Mouse (Mus musculus) midbrain, embryonic 12.5 days (tissue): ENCODE results near the gene Psmb6. TPM values are rescaled to one million over a fixed set of nuclear protein-coding genes. Genes with fewer than 3 reads are reported as not detected.
"Not testable (repeated sequence)": the region's sequence is repeated elsewhere in the genome, so short reads cannot be mapped to it uniquely, and the experiment has no call there.

Experiments used
- ATAC-seq: fragments of 200-750 bp; cut with Nextera tagmentation; 2 replicates; pipeline ENCODE4 v1.8.0; 2017; ENCODE audit warnings: low read depth, moderate TSS enrichment, moderate library complexity; ENCODE audit not compliant: low FRiP score
- H3K27ac ChIP-seq: fragments of 300-500 bp; sonication (generic); replicated peaks from 2 replicates; pipeline ENCODE4 v1.5.1; 2016; ENCODE audit warnings: mild to moderate bottlenecking
- H3K27me3 ChIP-seq: fragments of 300-500 bp; sonication (generic); 2 replicates; pipeline ENCODE4 v1.6.1; 2016; ENCODE audit warnings: mild to moderate bottlenecking
- H3K36me3 ChIP-seq: fragments of 300-500 bp; sonication (generic); 2 replicates; pipeline ENCODE4 v1.6.1; 2016
- H3K4me1 ChIP-seq: fragments of 300-500 bp; sonication (generic); 2 replicates; pipeline ENCODE4 v1.6.1; 2016
- H3K4me2 ChIP-seq: fragments of 300-500 bp; sonication (generic); replicated peaks from 2 replicates; pipeline ENCODE4 v1.6.1; 2016; ENCODE audit warnings: mild to moderate bottlenecking, moderate library complexity
- H3K4me3 ChIP-seq: fragments of 300-500 bp; sonication (generic); 2 replicates; pipeline ENCODE4 v1.5.1; 2016; ENCODE audit warnings: mild to moderate bottlenecking
- H3K9ac ChIP-seq: fragments of 300-500 bp; sonication (generic); replicated peaks from 2 replicates; pipeline ENCODE4 v1.6.1; 2016; ENCODE audit warnings: mild to moderate bottlenecking, moderate library complexity
- H3K9me3 ChIP-seq: fragments of 300-500 bp; sonication (generic); 2 replicates; pipeline ENCODE4 v1.6.1; 2016; ENCODE audit warnings: mild to moderate bottlenecking
- WGBS: fragments of 180-500 bp; shearing (Covaris S2); methylation state at CpG from one replicate; pipeline ENCODE4 v1.1.7; 2016; 5-methylcytosine and 5-hydroxymethylcytosine counted together
- polyA plus RNA-seq: library from polyadenylated mRNA; unstranded; fragments of >200 nt; fragmentation: Nextera tagmentation; extraction: Ambion mirVana; gene quantifications from 2 replicates; pipeline ENCODE4 v1.2.1, GENCODE M21; 2016

The Psmb6 gene
- polyA plus RNA-seq, 1 experiment from 2014 or later, result 783 TPM

GRCm38 (mm10) chr11:70509753-70510564 is 15.2 kb upstream of the Psmb6 start:
- H3K36me3 ChIP-seq, result no peaks in the 10 kb centered on the region
- no peak overlapping the region for H3K27ac ChIP-seq
- peaks cover 6% of the 10 kb centered on the region for H3K4me1 ChIP-seq
- H3K27me3 ChIP-seq, result peaks cover 28% of the 10 kb centered on the region
- 12% methylated on average over 19 of the region's 19 CpGs for WGBS
- H3K9me3 ChIP-seq, result no peaks in the 10 kb centered on the region
- ATAC-seq, result no peak
- H3K4me2 ChIP-seq, result peak overlapping the region; percentile 43
- no peak overlapping the region for H3K4me3 ChIP-seq
- peak overlapping the region; percentile 31; the same call in 1 of the 2 replicates for H3K9ac ChIP-seq

- peaks cover 6% of the 10 kb centered on the region for H3K4me1 ChIP-seq
- ATAC-seq, result no peak
- no peak overlapping the region for H3K4me3 ChIP-seq
- peaks cover 20% of the 10 kb centered on the region for H3K27me3 ChIP-seq
- H3K9ac ChIP-seq, result no peak overlapping the region
- no peak overlapping the region for H3K27ac ChIP-seq
- no peak overlapping the region for H3K4me2 ChIP-seq
- 72% methylated on average over 2 of the region's 2 CpGs for WGBS
- H3K36me3 ChIP-seq, result no peaks in the 10 kb centered on the region
- H3K9me3 ChIP-seq, result no peaks in the 10 kb centered on the region
These were observed 13.9 kb upstream of the Psmb6 start for GRCm38 (mm10) chr11:70511242-70511641.

- ATAC-seq, result no peak
- 91% methylated on average over 7 of the region's 7 CpGs for WGBS
- Histone ChIP-seq H3K4me3 (no peak overlapping the region), H3K9ac (no peak overlapping the region), H3K4me2 (no peak overlapping the region), H3K4me1 (peaks cover 6% of the 10 kb centered on the region), H3K36me3 (no peaks in the 10 kb centered on the region), H3K27ac (no peak overlapping the region), H3K9me3 (no peaks in the 10 kb centered on the region), H3K27me3 (peaks cover 20% of the 10 kb centered on the region)
These were observed 13.3 kb upstream of the Psmb6 start for GRCm38 (mm10) chr11:70511825-70512224.

- peaks cover 20% of the 10 kb centered on the region for H3K27me3 ChIP-seq
- H3K36me3 ChIP-seq, result no peaks in the 10 kb centered on the region
- no peak overlapping the region for H3K4me3 ChIP-seq
- H3K9me3 ChIP-seq, result no peaks in the 10 kb centered on the region
- WGBS, result 75% methylated on average over 7 of the region's 7 CpGs
- no peak for ATAC-seq
- H3K4me2 ChIP-seq, result no peak overlapping the region
- H3K4me1 ChIP-seq, result peaks cover 6% of the 10 kb centered on the region
- H3K27ac ChIP-seq, result no peak overlapping the region
- no peak overlapping the region for H3K9ac ChIP-seq
These were observed 12.3 kb upstream of the Psmb6 start for GRCm38 (mm10) chr11:70512709-70513342.

- H3K36me3 ChIP-seq, result no peaks in the 10 kb centered on the region
- no peak overlapping the region for H3K27ac ChIP-seq
- no peak for ATAC-seq
- WGBS, result 60% methylated on average over 11 of the region's 11 CpGs
- no peak overlapping the region for H3K4me2 ChIP-seq
- no peaks in the 10 kb centered on the region for H3K9me3 ChIP-seq
- H3K27me3 ChIP-seq, result peaks cover 20% of the 10 kb centered on the region
- no peak overlapping the region for H3K4me3 ChIP-seq
- H3K9ac ChIP-seq, result no peak overlapping the region
- peaks cover 6% of the 10 kb centered on the region for H3K4me1 ChIP-seq
These were observed 11.6 kb upstream of the Psmb6 start for GRCm38 (mm10) chr11:70513520-70513919.

- Histone ChIP-seq H3K27me3 (peaks cover 20% of the 10 kb centered on the region), H3K9ac (no peak within 1 kb of the TSS), H3K9me3 (no peaks in the 10 kb centered on the region), H3K4me2 (no peak within 1 kb of the TSS), H3K4me1 (peaks cover 6% of the 10 kb centered on the region), H3K4me3 (no peak within 1 kb of the TSS), H3K36me3 (no peaks in the 10 kb centered on the region), H3K27ac (no peak within 1 kb of the TSS)
- no peak for ATAC-seq
- 92% methylated on average over 7 of the region's 7 CpGs for WGBS
These were observed 10.9 kb upstream of the Psmb6 start, which contains the start of gene Vmo1 for GRCm38 (mm10) chr11:70514288-70514687. Gene Vmo1, minus strand, starts transcription at chr11:70514616.

GRCm38 (mm10) chr11:70516352-70516751 is 8.8 kb upstream of the Psmb6 start:
- Histone ChIP-seq H3K9ac (no peak overlapping the region), H3K36me3 (no peaks in the 10 kb centered on the region), H3K9me3 (no peaks in the 10 kb centered on the region), H3K4me3 (no peak overlapping the region), H3K4me1 (0 out of 2 replicates have a peak, but pooled peaks cover 7% of the 10 kb centered on the region), H3K27ac (no peak overlapping the region), H3K4me2 (no peak overlapping the region), H3K27me3 (peaks cover 18% of the 10 kb centered on the region)
- 24% methylated on average over 2 of the region's 2 CpGs for WGBS
- ATAC-seq, result no peak

- 83% methylated on average over 1 of the region's 1 CpGs for WGBS
- no peak for ATAC-seq
- H3K4me3 ChIP-seq, result no peak overlapping the region
- H3K9me3 ChIP-seq, result no peaks in the 10 kb centered on the region
- 0 out of 2 replicates have a peak, but pooled peaks cover 7% of the 10 kb centered on the region for H3K4me1 ChIP-seq
- H3K36me3 ChIP-seq, result no peaks in the 10 kb centered on the region
- no peak overlapping the region for H3K4me2 ChIP-seq
- H3K27me3 ChIP-seq, result peaks cover 18% of the 10 kb centered on the region
- H3K27ac ChIP-seq, result no peak overlapping the region
- no peak overlapping the region for H3K9ac ChIP-seq
These were observed 6.7 kb upstream of the Psmb6 start for GRCm38 (mm10) chr11:70518436-70518835.

- peak within 1 kb of the TSS; percentile 29 for H3K4me3 ChIP-seq
- no peaks in the 10 kb centered on the region for H3K9me3 ChIP-seq
- WGBS, result 81% methylated on average over 10 of the region's 10 CpGs
- 0 out of 2 replicates have a peak, but pooled peaks cover 7% of the 10 kb centered on the region for H3K4me1 ChIP-seq
- H3K27ac ChIP-seq, result peak within 1 kb of the TSS; percentile 54; the same call in 1 of the 2 replicates
- H3K9ac ChIP-seq, result peak within 1 kb of the TSS; percentile 54
- ATAC-seq, result no peak
- H3K27me3 ChIP-seq, result peaks cover 18% of the 10 kb centered on the region
- no peaks in the 10 kb centered on the region for H3K36me3 ChIP-seq
- H3K4me2 ChIP-seq, result peak within 1 kb of the TSS; percentile 46
These were observed 6.2 kb upstream of the Psmb6 start, which contains the start of gene Gltpd2 for GRCm38 (mm10) chr11:70518923-70519322. Gene Gltpd2, plus strand, starts transcription at chr11:70519196.

- H3K4me1 ChIP-seq, result 0 out of 2 replicates have a peak, but pooled peaks cover 7% of the 10 kb centered on the region
- WGBS, result 10% methylated on average over 41 of the region's 41 CpGs
These were observed 4.9 kb upstream of the Psmb6 start for GRCm38 (mm10) chr11:70520178-70520769.

GRCm38 (mm10) chr11:70523306-70523989 is 1.7 kb upstream of the Psmb6 start:
- H3K27ac ChIP-seq, H3K4me3 ChIP-seq, H3K9ac ChIP-seq, H3K9me3 ChIP-seq, H3K4me2 ChIP-seq, ATAC-seq: not testable (repeated sequence)
- peaks cover 18% of the 10 kb centered on the region for H3K27me3 ChIP-seq
- H3K4me1 ChIP-seq, result peaks cover 17% of the 10 kb centered on the region
- H3K36me3 ChIP-seq, result peaks cover 24% of the 10 kb centered on the region
- 92% methylated on average over 8 of the region's 8 CpGs for WGBS

More at GRCm38 (mm10) chr11:70520178-70520769, 4.9 kb upstream of the Psmb6 start:
- H3K9me3 ChIP-seq, result no peaks in the 10 kb centered on the region
- peak overlapping the region; percentile 54 for H3K9ac ChIP-seq
- no peaks in the 10 kb centered on the region for H3K36me3 ChIP-seq
- H3K4me3 ChIP-seq, result peak overlapping the region; percentile 29
- peak; percentile 47 for ATAC-seq
- H3K4me2 ChIP-seq, result peak overlapping the region; percentile 46
- peak overlapping the region; percentile 54 for H3K27ac ChIP-seq
- H3K27me3 ChIP-seq, result peaks cover 18% of the 10 kb centered on the region
